Mouse (Mus musculus) left cerebral cortex, postnatal 25 days (tissue): ENCODE results near the gene Clec3a. TPM values are rescaled to one million over a fixed set of nuclear protein-coding genes. Genes with fewer than 3 reads are reported as not detected.
A peak's percentile ranks its signal among the peaks of the same experiment; 100 is the strongest.

Experiments
- DNase-seq, 2 experiments: peaks; one replicate each; pipeline ENCODE4 v3.0.0; 2022; ENCODE audit warnings: low spot score in 2 of 2, mixed read lengths in 1 of 2
- intact Hi-C: fragments of 180-260 bp; cut with DNase I; formaldehyde crosslinking; loops from one replicate; pipeline ENCODE4 v1.15.1; 2025
- total RNA-seq, 2 experiments: library from RNA; stranded (reverse); gene quantifications; 2 replicates each; pipeline ENCODE4 v1.2.3; 2021

Clec3a gene
- not detected for total RNA-seq

- DNase-seq, result no peak
- intact Hi-C loops, result no loop called here
Measured at GRCm38 (mm10) chr8:114417786-114418185, at the start of gene Clec3a. Gene Clec3a (plus strand): TSS chr8:114418086.

GRCm38 (mm10) chr8:114369038-114369976, 48.6 kb upstream of the Clec3a start:
- peak; percentile 78 to 83 for DNase-seq
- intact Hi-C loops, result loop anchor here (1.0 to 2.0 kb wide), 3 partner anchors 163 to 705 kb away; no protein-coding TSS in a partner anchor

- intact Hi-C loops, result no loop called here
- DNase-seq, result no peak
Measured at GRCm38 (mm10) chr8:114374390-114374789, 43.5 kb upstream of the Clec3a start.

- DNase-seq, result no peak
- intact Hi-C loops, result no loop called here
Measured at GRCm38 (mm10) chr8:114384189-114384588, 33.7 kb upstream of the Clec3a start.

GRCm38 (mm10) chr8:114387494-114387893, 30.4 kb upstream of the Clec3a start:
- intact Hi-C loops, result no loop called here

GRCm38 (mm10) chr8:114390465-114391254, 27.2 kb upstream of the Clec3a start:
- intact Hi-C loops, result no loop called here
- DNase-seq, result no peak

More at GRCm38 (mm10) chr8:114387494-114387893, 30.4 kb upstream of the Clec3a start:
- no peak for DNase-seq

GRCm38 (mm10) chr8:114398326-114398725, 19.6 kb upstream of the Clec3a start:
- no peak for DNase-seq
- intact Hi-C loops, result no loop called here

- no peak for DNase-seq
- intact Hi-C loops, result no loop called here
Measured at GRCm38 (mm10) chr8:114399273-114399672, 18.6 kb upstream of the Clec3a start.

- intact Hi-C loops, result no loop called here
- no peak for DNase-seq
Measured at GRCm38 (mm10) chr8:114401679-114402078, 16.2 kb upstream of the Clec3a start.

GRCm38 (mm10) chr8:114411421-114411820, 6.5 kb upstream of the Clec3a start:
- no peak for DNase-seq
- intact Hi-C loops, result no loop called here

GRCm38 (mm10) chr8:114418486-114418885, 600 bp downstream of the Clec3a start:
- intact Hi-C loops, result no loop called here
- DNase-seq, result no peak

- DNase-seq, result no peak
- intact Hi-C loops, result no loop called here
Measured at GRCm38 (mm10) chr8:114418904-114419303, 1.0 kb downstream of the Clec3a start.

- peak; percentile 25 to 72 for DNase-seq
- intact Hi-C loops, result no loop called here
Measured at GRCm38 (mm10) chr8:114421544-114421943, 3.7 kb downstream of the Clec3a start.

GRCm38 (mm10) chr8:114438236-114438635, 20.4 kb downstream of the Clec3a start:
- intact Hi-C loops, result loop anchor here (1.0 to 2.0 kb wide), 2 partner anchors 357 to 774 kb away; no protein-coding TSS in a partner anchor
- peak; percentile 55 to 64 for DNase-seq

GRCm38 (mm10) chr8:114439334-114440204, 21.7 kb downstream of the Clec3a start, which contains the start of gene Wwox:
Gene Wwox (plus strand): TSS chr8:114439655.
- intact Hi-C loops, result loop anchor here (2.0 kb wide), 1 partner anchor 359 kb away; no protein-coding TSS in a partner anchor
- peak; percentile 99 to 100 for DNase-seq

GRCm38 (mm10) chr8:114440205-114440589, 22.3 kb downstream of the Clec3a start:
- intact Hi-C loops, result no loop called here
- DNase-seq, result no peak

- intact Hi-C loops, result no loop called here
- no peak for DNase-seq
Measured at GRCm38 (mm10) chr8:114441616-114442015, 23.7 kb downstream of the Clec3a start.

GRCm38 (mm10) chr8:114446884-114447283, 29.0 kb downstream of the Clec3a start:
- no peak for DNase-seq
- intact Hi-C loops, result no loop called here

GRCm38 (mm10) chr8:114452278-114452677, 34.4 kb downstream of the Clec3a start:
- no peak for DNase-seq
- intact Hi-C loops, result loop anchor here (2.0 to 10.0 kb wide), 5 partner anchors 263 to 1987 kb away; no protein-coding TSS in a partner anchor
